Mouse (Mus musculus) kidney, adult 11 months (tissue): ENCODE results near the gene Rif1.

Source experiments
- DNase-seq: peaks from one replicate; pipeline ENCODE4 v3.0.0; 2022

Gene Rif1

DNA sequence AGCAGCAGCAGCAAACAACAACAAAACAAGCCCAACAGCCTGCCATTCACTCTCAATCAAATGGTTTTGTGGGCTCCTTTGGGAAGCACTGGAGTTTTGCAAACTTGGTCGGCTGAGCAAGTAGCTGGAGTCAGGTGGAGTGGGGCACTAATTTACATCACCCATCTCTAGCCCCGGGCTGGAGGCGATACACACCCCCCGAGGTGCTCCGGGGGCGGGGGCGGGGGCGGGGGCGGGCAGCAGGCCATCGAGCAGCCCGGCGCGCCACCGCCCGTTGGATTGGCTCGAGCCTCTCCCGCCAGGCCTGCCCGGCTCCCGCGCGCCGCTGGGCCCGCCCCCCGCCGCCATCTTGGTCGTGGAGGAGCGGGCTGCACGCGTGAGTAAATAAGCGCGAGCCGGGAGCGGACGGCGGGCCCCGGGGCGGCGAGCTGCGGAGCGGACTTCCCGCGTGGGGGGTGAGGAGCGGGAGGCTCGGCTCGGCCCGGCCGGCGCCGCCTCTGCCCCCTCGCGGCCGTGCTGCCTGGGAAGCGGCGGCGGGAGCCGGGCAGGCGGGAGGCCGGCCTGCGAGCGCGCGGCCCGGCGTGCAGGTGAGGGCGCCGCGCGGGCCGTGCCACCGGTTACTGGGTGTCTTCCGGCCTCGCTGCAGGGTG lies at the start of gene Rif1:
Gene Rif1 (plus strand): TSS at position 342 of the 650 bp plus-strand sequence.
- peak; percentile 83 for DNase-seq

DNA sequence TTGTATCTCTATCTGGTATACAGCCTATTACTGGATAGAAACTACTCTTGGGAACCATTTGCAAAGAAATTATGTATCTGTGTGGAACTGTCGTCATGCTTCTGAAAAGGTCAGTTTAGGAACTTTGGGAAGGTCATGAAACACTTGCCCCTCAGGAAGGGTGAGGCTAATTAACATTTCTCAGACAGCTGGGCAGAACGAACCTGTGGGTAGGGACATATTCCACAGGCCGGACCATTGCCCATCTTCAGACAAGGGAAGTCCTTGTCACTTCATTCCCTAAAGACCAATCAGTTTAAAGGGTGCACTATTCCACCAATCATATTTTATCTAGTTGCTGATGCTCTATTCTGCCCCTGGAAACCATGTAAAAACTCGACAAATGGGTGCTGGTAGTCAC lies 45.6 kb upstream of the Rif1 start:
- DNase-seq = no peak

DNA sequence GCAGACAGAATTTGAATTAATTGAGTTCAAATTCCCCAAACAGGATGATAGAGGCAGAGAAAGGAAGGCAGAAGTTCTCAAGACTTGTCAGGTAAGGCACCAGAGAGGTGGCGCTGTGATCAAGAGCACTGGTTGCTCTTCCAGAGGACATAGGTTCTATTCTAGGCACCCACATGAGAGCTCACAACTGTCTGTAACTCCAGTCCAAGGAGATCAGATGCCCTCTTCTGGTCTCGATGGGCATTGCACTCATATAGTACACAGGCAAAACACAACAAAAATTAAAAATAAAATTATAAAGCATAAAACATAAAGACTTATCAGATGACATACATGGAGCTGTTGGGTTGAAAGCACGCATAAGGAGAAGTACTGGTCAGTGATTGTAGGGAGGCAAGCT lies 43.2 kb upstream of the Rif1 start:
- DNase-seq = no peak

DNA sequence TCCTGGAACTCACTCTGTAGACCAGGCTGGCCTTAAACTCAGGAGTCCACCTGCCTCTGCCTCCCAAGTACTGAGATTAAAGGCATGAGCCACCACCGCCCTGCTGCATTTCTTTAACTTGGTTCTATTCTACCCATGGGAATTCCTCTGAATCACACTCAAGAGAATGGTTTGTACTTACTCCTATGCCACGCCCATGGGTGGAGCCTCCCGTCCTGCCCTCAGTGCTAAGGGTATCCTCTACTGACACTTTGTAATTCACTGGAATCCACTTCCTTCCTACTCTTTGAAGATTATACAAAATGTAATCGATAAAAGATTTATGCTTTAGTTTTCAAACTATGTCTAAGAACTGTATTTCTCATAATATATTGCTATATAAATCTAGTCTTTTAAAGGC lies 41.1 kb upstream of the Rif1 start:
- no peak for DNase-seq

DNA sequence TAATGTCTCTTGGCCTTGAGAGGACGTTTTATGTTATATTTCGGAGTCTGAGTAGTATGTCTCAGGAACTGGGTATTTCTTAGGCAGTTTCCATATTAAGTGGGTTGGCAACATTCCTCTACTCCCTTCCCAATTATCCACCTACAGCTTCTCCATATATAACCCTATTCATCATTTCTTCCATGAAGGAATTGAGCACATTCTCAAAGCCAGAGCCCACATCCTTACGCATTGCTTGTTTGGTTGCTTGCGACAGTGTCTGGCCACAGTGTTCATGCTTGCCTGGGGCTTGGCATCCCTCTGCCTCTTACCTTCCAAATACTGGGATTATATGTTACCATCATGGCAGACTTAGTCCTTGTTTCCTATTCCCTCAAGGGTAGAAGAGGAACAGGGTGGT lies 38.0 kb upstream of the Rif1 start:
- no peak for DNase-seq

DNA sequence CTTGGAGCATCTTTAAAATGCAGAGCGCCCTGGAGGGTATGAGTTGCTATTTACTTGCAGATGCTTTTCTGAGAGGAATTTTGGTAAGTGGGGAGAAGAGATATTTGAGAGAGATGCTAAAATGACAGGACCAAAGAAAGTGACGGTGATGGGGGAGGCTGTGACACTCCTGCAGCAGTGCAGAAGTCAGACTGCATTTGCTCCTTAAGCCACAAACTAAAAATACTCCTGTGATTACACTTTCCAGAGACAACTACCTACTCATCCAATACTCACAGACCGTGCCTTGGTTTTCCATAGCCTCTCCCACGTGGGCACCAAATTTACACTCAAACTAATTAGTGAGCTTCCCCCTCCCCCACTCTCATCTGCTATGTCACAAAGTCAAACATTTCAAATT lies 37.5 kb upstream of the Rif1 start:
- DNase-seq = no peak

DNA sequence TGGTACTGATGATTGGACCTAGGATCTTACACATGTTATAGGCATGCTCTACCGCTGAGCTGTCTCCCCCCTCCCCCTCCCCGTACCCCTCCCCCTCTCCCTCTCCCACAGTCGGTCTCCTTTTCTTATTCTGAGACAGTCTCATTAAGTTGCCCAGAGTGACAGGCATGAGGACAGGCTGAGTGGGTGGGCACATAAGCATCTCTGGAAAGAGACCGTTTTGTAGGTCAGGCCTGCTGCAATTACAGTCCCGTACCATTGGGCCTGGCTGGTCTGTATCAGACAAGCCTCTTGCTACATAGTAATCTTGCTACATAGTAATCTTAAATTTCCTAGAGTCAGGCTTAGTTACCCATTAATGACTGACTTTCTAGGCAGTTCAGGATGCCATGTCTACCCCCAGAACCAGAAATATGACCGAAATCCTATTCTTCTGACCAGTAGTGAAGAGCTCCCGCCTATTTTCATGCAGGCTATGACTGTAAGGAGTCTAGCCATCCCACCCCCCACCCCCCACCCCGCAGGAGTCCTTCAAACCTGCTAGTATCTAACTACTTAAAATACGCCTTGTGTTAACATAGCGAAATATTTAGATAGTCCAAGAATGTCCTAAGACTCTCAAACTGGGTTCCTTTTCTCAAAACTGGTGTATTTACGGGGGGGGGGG lies 35.6 kb upstream of the Rif1 start:
- DNase-seq = no peak

DNA sequence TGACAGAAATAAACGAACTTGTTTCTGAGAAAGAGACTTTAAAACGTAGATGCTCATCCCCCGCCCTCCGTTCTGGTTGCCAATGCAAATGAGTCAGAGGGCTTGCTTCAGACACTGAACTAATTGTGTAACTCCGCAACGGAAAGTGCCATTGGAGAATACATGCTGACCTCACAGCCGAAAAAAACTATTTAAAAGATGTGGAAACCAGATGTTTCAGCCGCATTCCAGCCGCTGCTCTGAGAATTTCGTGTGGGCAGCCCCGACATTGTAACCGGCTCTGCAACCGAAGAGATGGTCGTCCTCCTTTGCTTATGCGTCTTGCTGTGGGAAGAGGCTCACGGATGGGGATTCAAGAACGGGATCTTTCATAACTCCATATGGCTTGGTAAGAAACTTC lies 34.8 kb upstream of the Rif1 start, which contains the start of gene Tnfaip6:
Gene Tnfaip6 (plus strand): TSS at position 128 of the 400 bp plus-strand sequence.
- DNase-seq = peak; percentile 7

DNA sequence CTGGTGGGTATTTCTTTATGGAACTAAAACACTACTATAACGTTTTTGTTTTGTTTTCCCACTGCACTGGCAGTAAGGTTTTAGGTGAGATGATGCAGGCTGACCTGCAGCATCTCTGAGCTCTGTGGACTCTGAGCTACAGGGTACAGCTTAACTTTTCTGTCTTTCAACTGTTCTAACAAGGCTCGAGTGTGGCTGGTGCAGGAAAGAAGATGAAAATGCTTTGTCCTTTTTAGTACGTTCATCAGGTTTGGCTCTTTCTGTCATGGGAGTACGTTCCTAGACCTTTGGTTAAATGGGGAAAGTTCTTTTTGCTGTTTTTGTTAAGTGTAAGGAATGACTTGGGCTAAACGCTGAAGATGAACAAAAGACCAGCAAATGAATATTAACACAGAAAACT lies 34.1 kb upstream of the Rif1 start:
- DNase-seq = no peak

DNA sequence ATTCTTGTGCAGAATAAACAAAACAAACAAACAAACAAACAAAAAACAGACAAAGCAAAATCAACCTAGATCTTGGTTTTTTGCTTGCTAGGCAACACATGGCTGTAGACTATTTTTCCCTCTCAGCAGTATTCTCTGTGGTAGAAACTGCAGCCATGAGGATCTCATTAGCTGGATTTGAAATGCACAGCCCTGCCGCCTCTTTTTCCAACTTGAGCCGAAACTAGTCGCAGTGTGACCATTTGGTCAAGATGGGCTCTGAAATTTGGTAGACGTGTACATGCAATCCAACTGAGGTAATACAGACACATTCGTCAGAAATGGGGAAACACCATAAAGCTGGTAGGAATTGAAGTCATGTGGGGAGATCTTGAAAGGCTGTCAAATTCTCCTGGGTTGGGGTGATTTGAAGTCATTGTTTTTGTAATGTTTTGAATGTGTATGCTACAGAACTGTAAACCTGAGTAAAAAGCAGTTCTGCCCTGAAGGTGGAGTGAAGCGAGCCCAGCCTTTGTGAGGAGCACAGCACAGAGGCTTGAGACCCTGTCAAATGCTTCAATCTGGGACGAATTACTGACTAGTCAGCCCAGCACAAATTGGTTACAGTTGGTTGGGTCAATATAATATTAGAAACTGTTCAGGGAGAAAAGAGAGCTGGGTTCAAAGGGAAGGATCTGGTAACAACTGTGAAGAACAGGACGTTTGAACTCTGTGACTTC lies 33.4 kb upstream of the Rif1 start:
- no peak for DNase-seq

DNA sequence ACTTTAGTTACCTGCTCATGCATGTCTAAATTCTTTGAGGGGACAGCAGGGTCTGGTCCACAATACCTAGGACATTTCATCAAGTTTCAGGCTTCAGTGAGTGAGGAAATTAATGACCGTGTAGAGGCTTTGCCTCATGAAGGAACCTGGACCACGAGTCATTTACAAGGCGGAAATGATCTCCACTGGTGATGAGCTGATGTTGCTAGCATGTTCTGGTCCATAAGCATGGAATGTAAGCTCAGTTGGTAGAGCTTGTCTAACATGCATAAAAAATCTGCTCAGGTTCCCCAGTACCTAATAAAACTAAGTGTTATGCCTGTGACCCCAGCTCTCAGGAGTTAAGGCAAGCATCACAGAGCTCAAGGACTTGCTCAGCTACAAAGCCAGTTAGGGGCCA lies 30.5 kb upstream of the Rif1 start:
- DNase-seq = no peak

DNA sequence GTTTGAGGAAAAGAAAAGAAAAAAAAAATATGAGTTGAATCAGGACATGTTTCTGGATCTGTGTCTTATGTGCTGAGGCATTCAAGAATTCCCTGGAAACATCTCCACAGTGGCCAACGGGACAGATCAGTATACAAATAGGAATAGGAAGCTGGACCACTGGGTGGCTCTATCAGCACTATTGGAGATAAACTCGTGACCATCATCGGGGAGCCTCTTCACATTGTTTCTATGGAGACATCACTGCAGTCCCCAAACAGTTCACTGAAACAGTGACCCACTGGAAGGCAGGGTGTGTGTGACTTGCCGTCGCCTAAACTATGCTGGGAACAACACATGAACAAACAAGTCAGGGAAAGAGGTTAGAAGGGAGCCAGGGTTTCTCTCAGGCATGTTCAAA lies 29.9 kb upstream of the Rif1 start:
- DNase-seq = no peak

DNA sequence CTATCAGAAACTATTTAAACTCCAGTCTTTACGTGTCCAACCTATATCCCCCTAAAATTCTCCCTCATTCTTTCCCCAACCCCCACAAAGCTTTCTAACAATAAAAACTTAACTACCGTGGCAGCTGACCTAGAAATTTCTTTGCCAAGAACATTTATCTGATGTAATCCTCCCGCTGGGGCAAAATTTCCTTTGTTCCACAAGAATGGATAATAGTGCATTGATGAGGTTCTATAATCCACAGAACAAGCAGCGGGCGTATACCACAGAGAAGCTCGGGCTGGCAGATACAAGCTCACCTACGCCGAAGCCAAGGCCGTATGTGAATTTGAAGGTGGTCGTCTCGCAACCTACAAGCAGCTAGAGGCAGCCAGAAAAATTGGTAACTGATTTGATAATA lies 29.1 kb upstream of the Rif1 start:
- DNase-seq = no peak

DNA sequence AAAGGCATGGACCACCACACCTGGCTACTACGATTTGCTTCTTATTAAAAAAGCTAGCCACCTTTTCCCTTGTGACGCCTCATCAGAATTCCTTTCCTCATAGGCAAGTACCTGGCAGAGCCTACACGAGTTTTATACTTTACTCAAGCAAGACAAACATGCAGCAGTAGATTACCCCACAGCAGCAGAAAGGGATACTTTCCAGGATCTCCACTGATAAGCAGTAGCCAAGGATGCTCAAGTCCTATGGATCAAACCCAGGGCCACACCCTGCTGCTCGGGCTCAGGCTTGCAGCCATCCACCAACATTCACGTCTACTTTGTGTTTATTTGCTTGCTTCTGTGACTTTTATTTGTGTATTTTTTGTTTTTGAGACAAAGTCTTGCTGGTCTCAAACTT lies 26.6 kb upstream of the Rif1 start:
- DNase-seq = no peak

DNA sequence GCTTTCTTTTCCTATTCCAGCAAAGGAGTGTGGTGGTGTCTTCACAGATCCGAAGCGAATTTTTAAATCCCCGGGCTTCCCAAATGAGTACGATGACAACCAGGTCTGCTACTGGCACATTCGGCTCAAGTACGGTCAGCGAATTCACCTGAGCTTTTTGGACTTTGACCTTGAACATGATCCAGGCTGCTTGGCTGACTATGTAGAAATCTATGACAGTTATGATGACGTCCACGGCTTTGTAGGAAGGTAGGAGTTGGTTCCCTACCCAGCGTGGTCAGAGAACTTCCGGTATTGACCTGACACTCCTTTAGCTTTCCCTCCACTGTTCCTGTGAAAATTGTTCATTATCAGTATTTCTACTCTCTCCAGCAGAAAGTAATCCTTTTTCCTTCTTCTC lies 21.8 kb upstream of the Rif1 start:
- DNase-seq = no peak

DNA sequence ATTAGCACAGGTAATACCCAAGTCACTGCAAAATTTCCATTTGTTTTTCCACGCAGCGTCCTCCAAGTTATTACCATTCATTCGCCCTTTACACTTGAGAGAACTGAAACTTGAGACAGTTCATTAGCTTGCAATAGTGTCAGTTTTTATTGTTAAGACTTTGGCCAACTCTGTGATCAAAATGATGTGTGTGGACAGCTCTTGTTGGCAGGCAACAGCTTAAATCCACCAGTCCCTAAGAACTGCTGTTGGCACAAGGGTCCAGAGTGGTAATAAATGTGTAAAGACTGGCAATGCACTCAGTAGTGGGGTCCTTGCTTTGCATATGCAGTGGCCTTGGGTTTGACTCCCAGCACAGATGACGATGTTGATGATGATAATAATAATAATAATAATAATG lies 20.3 kb upstream of the Rif1 start:
- no peak for DNase-seq

DNA sequence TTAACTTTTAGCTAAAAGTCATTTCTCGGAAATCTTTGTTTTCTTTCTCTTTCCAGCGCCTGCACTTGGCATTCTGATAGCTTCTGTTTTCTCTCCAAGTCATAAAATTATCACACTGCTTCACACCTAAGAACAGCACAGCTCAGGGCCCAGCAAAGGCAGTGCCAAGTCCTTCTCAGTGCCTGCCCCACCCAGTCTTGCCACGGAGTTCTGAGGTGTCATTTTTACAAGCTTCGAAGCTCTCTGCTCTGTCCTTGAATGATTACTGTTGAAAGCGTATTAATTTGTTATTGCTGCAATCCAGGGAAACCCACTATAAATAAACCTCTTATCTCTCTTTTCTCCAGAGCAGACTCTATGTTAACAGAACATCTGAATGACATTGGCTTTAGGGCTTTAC lies 19.1 kb upstream of the Rif1 start:
- DNase-seq = no peak

DNA sequence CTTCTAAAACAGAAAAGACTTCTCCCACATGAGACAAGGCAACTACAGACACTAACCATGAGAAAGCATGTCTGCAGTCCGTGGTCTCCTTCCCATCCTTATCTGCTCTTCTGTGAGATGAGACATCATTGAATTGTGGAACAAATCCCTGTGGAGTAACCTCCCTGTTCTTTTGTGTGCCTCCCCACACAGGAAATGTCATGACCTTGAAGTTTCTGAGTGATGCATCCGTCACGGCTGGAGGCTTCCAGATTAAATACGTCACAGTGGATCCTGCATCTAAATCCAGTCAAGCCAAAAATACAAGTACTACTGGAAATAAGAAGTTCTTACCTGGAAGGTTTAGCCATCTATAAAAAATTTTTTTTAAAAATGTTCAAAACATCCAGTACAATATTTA lies 17.0 kb upstream of the Rif1 start:
- no peak for DNase-seq

DNA sequence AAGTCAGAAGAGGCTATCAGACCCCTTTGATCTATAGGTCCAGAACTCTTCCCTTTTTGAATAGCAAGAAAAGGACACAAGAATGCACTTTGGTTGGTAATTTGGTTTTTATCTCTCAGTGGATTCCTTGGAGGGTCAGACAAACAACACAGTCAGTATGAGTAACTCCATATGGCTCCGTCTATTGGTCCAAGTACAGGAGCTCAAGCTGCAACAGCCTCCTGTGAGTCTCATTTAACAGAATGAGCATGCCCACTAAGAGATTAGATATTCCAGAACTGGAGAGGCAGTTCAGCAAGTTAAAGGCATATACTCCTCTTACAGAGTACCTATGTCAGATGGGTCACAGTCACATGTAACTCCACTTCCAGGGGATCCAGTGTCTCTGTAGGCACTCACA lies 15.5 kb upstream of the Rif1 start:
- no peak for DNase-seq

DNA sequence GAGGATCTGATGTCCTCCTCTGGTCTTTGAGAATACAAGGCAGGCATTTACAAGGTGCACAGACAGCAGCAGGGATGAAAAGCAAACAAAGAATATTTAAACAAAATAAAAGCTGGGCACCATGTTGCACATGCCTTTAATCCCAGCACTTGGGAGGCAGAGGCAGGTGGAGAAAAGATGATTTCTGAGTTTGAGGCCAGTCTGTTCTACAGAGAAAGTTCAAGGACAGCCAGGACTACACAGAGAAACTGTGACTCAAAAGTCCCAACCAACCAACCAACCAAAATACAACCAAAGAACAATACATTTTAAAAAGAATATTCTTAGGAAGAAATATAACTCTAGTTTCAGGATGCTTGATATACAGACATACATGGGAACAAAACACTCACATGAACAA lies 15.0 kb upstream of the Rif1 start:
- no peak for DNase-seq

DNA sequence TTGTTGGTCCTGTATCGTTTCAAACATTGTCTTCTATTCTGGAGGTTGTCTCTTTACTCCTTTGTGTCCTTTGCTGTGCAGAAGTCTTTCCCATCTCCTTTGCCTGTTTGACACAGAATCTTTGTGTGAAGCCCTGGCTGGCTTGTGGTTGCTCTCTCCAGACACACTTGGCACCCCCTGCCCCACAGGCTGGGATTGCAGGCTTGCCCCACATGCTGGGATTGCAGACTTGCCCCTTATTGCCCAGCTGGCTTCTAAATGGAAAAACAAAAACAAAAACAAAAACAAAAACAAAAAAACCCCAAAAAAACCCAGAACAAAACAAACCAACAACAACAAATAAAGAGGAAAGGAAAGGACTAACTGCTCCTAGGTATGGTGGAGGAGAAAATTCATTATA lies 4.0 kb upstream of the Rif1 start:
- DNase-seq = no peak

DNA sequence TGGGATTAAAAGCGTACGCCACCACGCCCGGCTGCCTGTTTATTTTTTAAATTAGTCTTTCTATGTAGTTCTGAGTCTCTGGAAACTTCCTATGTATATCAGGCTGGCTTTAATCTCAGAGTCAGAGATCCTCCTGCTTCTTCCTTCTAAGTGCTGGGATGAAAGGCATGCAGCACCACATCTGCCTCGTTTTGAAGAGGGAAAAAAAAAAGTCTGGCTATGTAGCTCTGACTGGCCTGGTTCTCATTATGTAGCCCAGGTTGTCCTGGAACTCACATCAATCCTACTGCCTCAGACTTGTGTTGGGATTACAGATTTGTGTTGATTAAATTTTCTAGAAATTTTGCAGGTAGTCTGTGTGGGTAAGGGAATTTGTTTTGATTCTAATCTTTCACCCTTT lies 1.8 kb upstream of the Rif1 start:
- no peak for DNase-seq

DNA sequence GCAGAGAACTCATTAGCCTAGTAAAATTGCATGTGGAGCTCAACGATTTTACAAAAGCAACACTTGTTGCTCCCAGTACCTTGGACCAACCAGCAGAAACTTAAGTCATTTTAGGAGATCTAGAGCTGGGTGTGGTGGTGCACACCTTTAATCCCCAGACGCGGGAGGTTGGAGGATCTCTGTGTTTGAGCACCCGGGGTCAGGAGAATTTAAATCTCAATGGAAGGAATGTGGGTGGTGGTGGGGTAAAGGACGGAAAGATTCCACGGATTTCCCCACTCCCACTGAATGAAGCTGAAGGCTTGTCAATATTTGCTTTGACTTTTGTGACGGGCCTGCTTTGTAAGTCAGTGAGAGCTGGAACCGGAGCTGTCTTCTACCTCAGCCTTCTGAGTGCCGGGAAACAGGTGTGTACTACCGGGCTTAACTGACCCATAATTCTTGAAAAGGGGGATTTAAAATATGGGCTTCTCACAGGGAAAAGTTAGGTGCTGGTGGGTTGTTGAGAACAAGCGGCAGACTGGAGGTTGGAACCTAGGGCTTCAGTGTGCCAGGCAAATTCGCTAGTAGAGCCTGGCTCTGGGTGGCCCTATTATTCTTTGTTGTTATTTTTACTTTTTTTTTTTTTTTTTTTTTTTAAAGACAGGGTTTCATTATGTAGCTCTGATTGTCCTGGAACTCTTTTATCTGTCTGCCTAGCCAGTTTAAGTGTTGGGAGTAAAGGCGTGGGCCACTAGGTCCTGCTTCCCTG lies 1.2 kb upstream of the Rif1 start:
- no peak for DNase-seq

DNA sequence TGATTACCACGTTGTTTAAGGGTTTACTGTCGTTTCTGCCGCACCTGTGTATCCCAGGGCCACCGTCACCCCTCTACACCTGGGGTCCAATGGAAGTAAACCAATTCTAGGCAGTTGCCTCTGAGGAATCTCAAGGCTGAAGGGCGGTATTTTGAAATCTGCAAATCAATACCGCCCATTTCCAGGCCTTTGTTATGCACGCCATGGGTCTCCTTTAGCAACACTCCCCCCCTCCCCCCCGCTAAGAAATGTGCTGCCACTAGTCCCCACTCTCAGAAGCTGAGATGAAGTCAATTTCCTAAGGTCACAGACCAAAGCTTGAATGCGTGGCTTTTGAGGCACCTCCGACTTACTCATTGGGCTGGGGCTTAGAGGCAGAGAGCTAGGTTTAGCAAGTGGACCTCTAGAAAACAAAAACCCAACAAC lies 554 bp upstream of the Rif1 start:
- DNase-seq = no peak
